Mouse (Mus musculus) CH12.LX (cell line): ENCODE data around the gene Ppp1r14d. TPM values are rescaled to one million over a fixed set of nuclear protein-coding genes. Genes with fewer than 3 reads are reported as not detected.

Experiments used
- DNase-seq: peaks from one replicate; pipeline ENCODE4 v3.0.0-alpha.2; 2013; ENCODE audit errors: extremely low read depth
- H3K27ac ChIP-seq: 2 replicates; pipeline ENCODE4 v1.5.1; 2012; ENCODE audit warnings: low read depth, mild to moderate bottlenecking, control low read depth, moderate library complexity; ENCODE audit not compliant: insufficient read depth
- H3K27me3 ChIP-seq: replicated peaks from 2 replicates; pipeline ENCODE3; 2012; ENCODE audit warnings: inconsistent platforms
- H3K36me3 ChIP-seq, 2 experiments: replicated peaks in 1 of 2; 2 replicates each; pipeline versions ENCODE3 to v1.6.1; 2012; ENCODE audit warnings: inconsistent platforms in 1 of 2, low read length in 1 of 2, mild to moderate bottlenecking in 1 of 2, mixed read lengths in 1 of 2, moderate library complexity in 1 of 2; ENCODE audit not compliant: control insufficient read depth in 1 of 2, insufficient read depth in 1 of 2
- H3K4me1 ChIP-seq, 2 experiments: 2 replicates each; pipeline ENCODE4 v1.6.1; 2012; ENCODE audit warnings: inconsistent platforms in 1 of 2, moderate library complexity in 1 of 2; ENCODE audit not compliant: insufficient read depth in 2 of 2, control insufficient read depth in 1 of 2
- H3K4me2 ChIP-seq: 2 replicates; pipeline ENCODE4 v1.6.1; 2012; ENCODE audit warnings: low read depth, mild to moderate bottlenecking, control low read depth; ENCODE audit not compliant: poor library complexity, insufficient read depth, severe bottlenecking
- H3K4me3 ChIP-seq, 3 experiments: fragments of 150-350 bp in 1 of 3; sonication (generic) in 1 of 3; replicated peaks in 1 of 3; 2 replicates each; pipeline versions ENCODE3 to v1.5.1; 2011 to 2012; ENCODE audit warnings: low read depth in 2 of 3, low read length in 2 of 3, mild to moderate bottlenecking in 2 of 3, moderate library complexity in 2 of 3, control low read depth in 1 of 3, improper control_type of control experiment in 1 of 3, inconsistent platforms in 1 of 3, mixed read lengths in 1 of 3; ENCODE audit not compliant: poor library complexity in 1 of 3
- H3K79me2 ChIP-seq: replicated peaks from 2 replicates; pipeline ENCODE4 v1.6.1; 2012; ENCODE audit warnings: mild to moderate bottlenecking, moderate library complexity; ENCODE audit not compliant: control insufficient read depth, poor library complexity, insufficient read depth, severe bottlenecking; ENCODE audit errors: extremely low read depth
- H3K9ac ChIP-seq: 2 replicates; pipeline ENCODE4 v1.6.1; 2012; ENCODE audit warnings: low read depth, mild to moderate bottlenecking, control low read depth, moderate library complexity; ENCODE audit not compliant: insufficient read depth
- H3K9me3 ChIP-seq: replicated peaks from 2 replicates; pipeline ENCODE3; 2012; ENCODE audit warnings: low read length, inconsistent platforms, mixed read lengths
- BHLHE40 ChIP-seq: IDR thresholded peaks from 2 replicates; pipeline ENCODE4 v1.6.1; 2011; ENCODE audit warnings: mild to moderate bottlenecking, low read depth, low read length, improper control_type of control experiment
- CHD1 ChIP-seq: IDR thresholded peaks from 2 replicates; pipeline ENCODE4 v1.6.1; 2012; ENCODE audit warnings: low read depth, low read length, improper control_type of control experiment, inconsistent platforms
- CTCF ChIP-seq, 2 experiments: IDR thresholded peaks in 1 of 2; conservative IDR thresholded peaks in 1 of 2; 2 replicates each; pipeline ENCODE4 v1.5.1; 2011 to 2012; ENCODE audit warnings: low read depth in 2 of 2, low read length in 2 of 2, improper control_type of control experiment in 1 of 2, inconsistent platforms in 1 of 2, mild to moderate bottlenecking in 1 of 2, moderate library complexity in 1 of 2
- ELF1 ChIP-seq: IDR thresholded peaks from 2 replicates; pipeline ENCODE4 v1.6.1; 2014; ENCODE audit warnings: low read depth, mild to moderate bottlenecking, inconsistent platforms, low read length, improper control_type of control experiment
- HCFC1 ChIP-seq: IDR thresholded peaks from 2 replicates; pipeline ENCODE4 v1.6.1; 2012; ENCODE audit warnings: low read depth, mild to moderate bottlenecking, inconsistent platforms, low read length, improper control_type of control experiment
- JUN ChIP-seq: IDR thresholded peaks from 2 replicates; pipeline ENCODE4 v1.6.1; 2011; ENCODE audit warnings: low read depth, mild to moderate bottlenecking, low read length, improper control_type of control experiment, moderate library complexity; ENCODE audit not compliant: insufficient read depth
- JUND ChIP-seq: conservative IDR thresholded peaks from 2 replicates; pipeline ENCODE4 v1.6.1; 2011; ENCODE audit warnings: low read depth, low read length, improper control_type of control experiment
- MAFK ChIP-seq: IDR thresholded peaks from 2 replicates; pipeline ENCODE4 v1.6.1; 2011; ENCODE audit warnings: low read length, improper control_type of control experiment; ENCODE audit not compliant: insufficient replicate concordance
- MAX ChIP-seq: IDR thresholded peaks from 2 replicates; pipeline ENCODE4 v1.6.1; 2011; ENCODE audit warnings: low read length, improper control_type of control experiment
- MEF2A ChIP-seq: IDR thresholded peaks from 2 replicates; pipeline ENCODE4 v1.6.1; 2014; ENCODE audit warnings: low read depth, mild to moderate bottlenecking, inconsistent platforms, low read length, improper control_type of control experiment, borderline replicate concordance
- NRF1 ChIP-seq: IDR thresholded peaks from 2 replicates; pipeline ENCODE4 v1.6.1; 2014; ENCODE audit warnings: low read depth, mild to moderate bottlenecking, inconsistent platforms, low read length, improper control_type of control experiment, moderate library complexity
- PAX5 ChIP-seq: IDR thresholded peaks from 2 replicates; pipeline ENCODE4 v1.6.1; 2012; ENCODE audit warnings: low read length, inconsistent platforms, mixed read lengths
- POLR2A ChIP-seq: IDR thresholded peaks from 2 replicates; pipeline ENCODE4 v1.6.1; 2011; ENCODE audit warnings: low read depth, mild to moderate bottlenecking, improper control_type of control experiment, low read length
- RAD21 ChIP-seq: IDR thresholded peaks from 2 replicates; pipeline ENCODE4 v1.6.1; 2011; ENCODE audit warnings: low read depth, mild to moderate bottlenecking, low read length, improper control_type of control experiment, moderate library complexity
- RCOR1 ChIP-seq: conservative IDR thresholded peaks from 2 replicates; pipeline ENCODE4 v1.6.1; 2012; ENCODE audit warnings: low read depth, mild to moderate bottlenecking, inconsistent platforms, low read length, improper control_type of control experiment
- SIN3A ChIP-seq: IDR thresholded peaks from 2 replicates; pipeline ENCODE4 v1.6.1; 2012; ENCODE audit warnings: low read length, improper control_type of control experiment, inconsistent platforms
- TCF12 ChIP-seq: IDR thresholded peaks from 2 replicates; pipeline ENCODE4 v1.6.1; 2014; ENCODE audit warnings: low read depth, mild to moderate bottlenecking, inconsistent platforms, low read length, improper control_type of control experiment
- ZC3H11A ChIP-seq: IDR thresholded peaks from 2 replicates; pipeline ENCODE4 v1.6.1; 2012; ENCODE audit warnings: low read depth, mild to moderate bottlenecking, inconsistent platforms, low read length, improper control_type of control experiment
- ZMIZ1 ChIP-seq: IDR thresholded peaks from 2 replicates; pipeline ENCODE4 v1.6.1; 2012; ENCODE audit warnings: low read depth, mild to moderate bottlenecking, inconsistent platforms, low read length, improper control_type of control experiment
- dilution Hi-C: fragments of 300-500 bp; cut with MboI; formaldehyde crosslinking; loops from 2 replicates; pipeline ENCODE4 v1.14.3; 2020; ENCODE audit warnings: low sequenced_read_pairs; ENCODE audit not compliant: extremely low pct_unique_long_range_greater_than_20kb, extremely low pct_ligation_motif_present
- in situ Hi-C: fragments of 300-500 bp; cut with MboI; formaldehyde crosslinking; loops from 3 replicates; pipeline ENCODE4 v1.14.3; 2019; ENCODE audit warnings: low sequenced_read_pairs, low pct_ligation_motif_present, low pct_unique_long_range_greater_than_20kb, mixed read lengths
- polyA plus RNA-seq: library from polyadenylated mRNA; unstranded; fragments of >175 nt; gene quantifications from 2 replicates; pipeline ENCODE4 v1.2.1, GENCODE M21; 2012; ENCODE audit warnings: low read depth; ENCODE audit not compliant: insufficient read length
- total RNA-seq, 2 experiments: library from RNA; depleted of rRNA; stranded (reverse); fragments of 300-350 nt in 1 of 2; fragments of >200 nt in 1 of 2; gene quantifications; 2 replicates each; pipeline ENCODE4 v1.2.3; 2012 to 2014

Gene Ppp1r14d
- total and polyA plus RNA-seq, 3 experiments: not detected

- no peaks in the 10 kb centered on the region for H3K36me3 ChIP-seq
- no peak overlapping the region for H3K27ac ChIP-seq
- no peaks in the 10 kb centered on the region for H3K79me2 ChIP-seq
- no peak overlapping the region for H3K9ac ChIP-seq
- no peak overlapping the region for H3K4me2 ChIP-seq
- H3K9me3 ChIP-seq: peaks cover 2% of the 10 kb centered on the region
- DNase-seq: no peak
- peaks cover 0 to 10% of the 10 kb centered on the region in 2 experiments; a peak in 2 of 4 replicates for H3K4me1 ChIP-seq
- H3K4me3 ChIP-seq: no peak overlapping the region
- dilution Hi-C loops (no loop called here), in situ Hi-C loops (no loop called here)
- peaks cover 14% of the 10 kb centered on the region for H3K27me3 ChIP-seq
- no peak for TF ChIP-seq NRF1
- TF ChIP-seq RAD21: no peak
These were observed 8.1 kb upstream of the Ppp1r14d start for GRCm38 (mm10) chr2:119237871-119238220.

- dilution Hi-C loops: no loop called here
These were observed 7.6 kb upstream of the Ppp1r14d start, which contains the start of gene Spint1 for GRCm38 (mm10) chr2:119237210-119237870. Gene Spint1 (plus strand): TSS chr2:119237362.

GRCm38 (mm10) chr2:119236682-119237209, 7.0 kb upstream of the Ppp1r14d start:
- no peak overlapping the region for H3K4me3 ChIP-seq
- dilution Hi-C loops: no loop called here

More at GRCm38 (mm10) chr2:119237210-119237870, 7.6 kb upstream of the Ppp1r14d start, which contains the start of gene Spint1:
- H3K4me1 ChIP-seq: peaks cover 0 to 10% of the 10 kb centered on the region in 2 experiments; a peak in 2 of 4 replicates
- in situ Hi-C loops: no loop called here
- H3K9me3 ChIP-seq: peaks cover 2% of the 10 kb centered on the region
- no peak for DNase-seq
- TF ChIP-seq TCF12 (no peak), MAFK (no peak), HCFC1 (no peak), JUN (no peak)
- H3K4me2 ChIP-seq: no peak within 1 kb of the TSS
- H3K9ac ChIP-seq: no peak within 1 kb of the TSS
- H3K27ac ChIP-seq: no peak within 1 kb of the TSS
- H3K27me3 ChIP-seq: peaks cover 14% of the 10 kb centered on the region
- no peak within 1 kb of the TSS for H3K4me3 ChIP-seq
- no peaks in the 10 kb centered on the region for H3K36me3 ChIP-seq
- no peaks in the 10 kb centered on the region for H3K79me2 ChIP-seq

More at GRCm38 (mm10) chr2:119236682-119237209, 7.0 kb upstream of the Ppp1r14d start:
- H3K27ac ChIP-seq: no peak overlapping the region
- no peak for DNase-seq
- peaks cover 0 to 10% of the 10 kb centered on the region in 2 experiments; a peak in 2 of 4 replicates for H3K4me1 ChIP-seq
- H3K4me2 ChIP-seq: no peak overlapping the region
- in situ Hi-C loops: no loop called here
- H3K36me3 ChIP-seq: no peaks in the 10 kb centered on the region
- H3K79me2 ChIP-seq: no peaks in the 10 kb centered on the region
- no peak overlapping the region for H3K9ac ChIP-seq
- peaks cover 14% of the 10 kb centered on the region for H3K27me3 ChIP-seq
- peaks cover 2% of the 10 kb centered on the region for H3K9me3 ChIP-seq
- TF ChIP-seq ELF1 (no peak), JUND (no peak), PAX5 (no peak), POLR2A (no peak), MEF2A (no peak), CTCF (conservative IDR thresholded peaks at IDR 0.05 in 1 of 2, IDR thresholded peaks at IDR 0.05 in 1 of 2; ENCODE audit: low read depth in 2 of 2, low read length in 2 of 2) (no peak), RCOR1 (no peak), BHLHE40 (no peak), TCF12 (no peak), ZMIZ1 (no peak), JUN (no peak), CHD1 (no peak), ZC3H11A (no peak), MAX (no peak), SIN3A (no peak), HCFC1 (no peak)
- TF ChIP-seq, all 38 proteins: peak for 0
